Mouse (Mus musculus) adrenal gland, postnatal 25 days (tissue): ENCODE data around the gene Stmn1. TPM values are rescaled to one million over a fixed set of nuclear protein-coding genes. Genes with fewer than 3 reads are reported as not detected.

Experiments
- DNase-seq: peaks from one replicate; pipeline ENCODE4 v3.0.0; 2021; ENCODE audit warnings: mixed read lengths
- long read RNA-seq: library from polyadenylated mRNA; stranded (forward); transcript quantifications from one replicate; pipeline ENCODE4 v2.0.0, GENCODE M21; 2021
- total RNA-seq: library from RNA; stranded (reverse); gene quantifications from 2 replicates; pipeline ENCODE4 v1.2.3, GENCODE M21; 2021

The Stmn1 gene
- total RNA-seq = 75.6 and 87.4 TPM in 2 replicates
- long read RNA-seq, transcript Stmn1-201 (5 exons, 1,060 nt) = major isoform, 10 of 11 reads
- long read RNA-seq, partial matches to known transcripts = 0 of 11 reads
- long read RNA-seq, other reads (novel, unspliced or antisense) = 1 of 11 reads

DNA sequence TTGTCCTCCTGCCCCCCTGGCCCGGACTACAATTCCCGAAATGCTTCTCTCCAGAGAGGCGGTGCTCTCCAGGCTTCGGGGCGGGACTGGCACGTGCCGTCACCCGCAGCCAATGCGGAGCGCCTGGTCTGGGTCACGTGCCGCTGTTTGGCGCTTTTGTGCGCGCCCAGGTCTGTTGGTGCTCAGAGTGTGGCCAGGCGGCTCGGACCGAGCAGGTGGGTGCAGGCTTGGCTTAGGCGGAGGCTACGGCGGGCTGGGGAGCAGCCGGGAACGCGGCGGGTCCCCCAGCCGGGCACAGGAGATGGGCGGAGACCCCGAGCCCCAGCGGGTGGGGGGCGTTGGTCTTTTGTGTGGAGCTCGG is at the start of gene Stmn1:
Gene Stmn1 (plus strand): TSS at position 106 of the 361 bp plus-strand sequence.
- peak; percentile 95 for DNase-seq

DNA sequence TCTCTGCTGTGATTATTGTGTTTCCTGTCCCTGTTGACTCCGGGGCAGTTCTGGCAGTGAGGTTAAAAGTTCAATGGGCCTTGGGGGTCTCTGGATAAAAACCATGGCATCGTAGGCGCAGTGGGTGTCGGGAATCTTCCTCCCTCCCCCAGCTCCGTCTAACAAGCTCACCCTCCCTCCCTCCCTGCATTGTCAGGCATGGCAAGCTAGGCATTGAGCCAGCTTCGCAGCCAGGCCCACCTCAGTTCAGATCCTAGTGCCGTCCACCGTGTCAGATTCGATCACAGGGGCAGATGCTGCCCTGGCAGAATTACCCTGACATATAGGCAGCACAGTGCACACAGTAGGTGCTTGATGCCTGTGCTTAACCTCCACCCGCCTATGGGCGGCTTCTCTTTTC is 46.1 kb upstream of the Stmn1 start:
- no peak for DNase-seq

DNA sequence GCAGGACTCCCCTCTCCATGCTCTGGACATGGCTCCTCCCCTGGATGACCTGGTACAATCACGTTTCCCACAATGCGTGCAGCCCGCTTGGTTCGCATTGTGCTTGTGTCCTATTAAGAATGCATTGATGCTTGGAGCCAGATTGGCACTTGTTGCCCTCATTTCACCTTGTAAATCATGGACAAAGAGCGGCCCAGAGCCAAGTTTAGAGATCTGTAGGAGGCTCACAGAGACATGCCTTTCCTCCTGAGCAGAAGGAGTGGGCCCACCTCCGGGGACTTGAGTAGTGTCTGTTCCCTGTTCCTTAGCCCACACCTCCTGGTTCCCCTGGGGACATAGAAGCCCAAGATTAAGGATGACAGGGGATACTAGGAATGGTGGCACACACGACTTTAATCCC is 44.2 kb upstream of the Stmn1 start:
- no peak for DNase-seq

DNA sequence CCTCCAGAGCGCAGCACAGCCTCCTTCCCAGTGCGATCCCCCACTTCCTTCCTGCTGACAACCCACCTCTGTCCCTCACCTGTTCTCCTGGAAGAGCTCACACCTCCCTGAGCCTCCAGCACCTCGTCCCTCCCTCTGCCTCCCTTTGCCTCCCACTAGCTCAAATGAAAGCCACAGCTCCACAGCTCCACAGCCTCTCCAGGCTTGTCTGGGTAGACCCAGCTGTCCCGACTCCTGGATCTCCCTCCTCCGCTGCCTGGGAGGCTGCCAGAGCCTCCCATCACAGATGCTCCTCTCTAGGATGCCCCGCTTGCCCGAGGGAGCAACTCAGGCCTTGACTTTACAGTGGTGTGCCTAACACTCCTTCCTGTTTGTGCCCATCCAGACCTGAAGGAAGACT is 43.0 kb upstream of the Stmn1 start:
- DNase-seq = no peak

DNA sequence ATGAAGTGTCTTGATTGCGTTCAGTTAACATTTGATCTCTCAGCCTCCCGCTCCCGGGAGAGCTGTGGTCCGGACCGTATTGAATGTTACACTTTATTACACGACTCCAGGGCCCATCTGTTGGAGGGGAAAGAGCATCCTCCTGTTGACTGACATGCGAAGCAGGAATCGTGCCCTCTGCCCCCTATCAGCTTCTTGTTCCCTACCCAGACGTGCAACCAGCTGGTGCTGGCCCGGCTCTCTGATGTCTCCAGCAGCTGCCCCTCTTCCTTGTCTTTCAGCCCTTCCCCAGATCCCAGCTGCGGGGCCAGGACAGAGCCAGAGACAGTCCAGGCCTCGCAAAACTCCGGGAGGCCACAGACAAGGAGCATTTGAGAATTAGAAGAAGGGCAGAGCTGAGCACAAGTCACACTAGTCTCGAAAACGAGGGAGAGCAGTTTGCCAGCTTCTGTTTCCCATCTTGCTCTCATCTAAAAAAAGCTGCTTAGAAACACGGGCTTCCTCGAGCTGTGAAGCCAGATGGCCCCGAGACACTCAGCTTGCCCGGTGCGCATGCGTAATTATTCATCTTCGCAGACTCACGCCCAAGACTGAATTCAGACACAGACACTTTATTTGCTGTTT is 37.6 kb upstream of the Stmn1 start:
- DNase-seq = no peak

DNA sequence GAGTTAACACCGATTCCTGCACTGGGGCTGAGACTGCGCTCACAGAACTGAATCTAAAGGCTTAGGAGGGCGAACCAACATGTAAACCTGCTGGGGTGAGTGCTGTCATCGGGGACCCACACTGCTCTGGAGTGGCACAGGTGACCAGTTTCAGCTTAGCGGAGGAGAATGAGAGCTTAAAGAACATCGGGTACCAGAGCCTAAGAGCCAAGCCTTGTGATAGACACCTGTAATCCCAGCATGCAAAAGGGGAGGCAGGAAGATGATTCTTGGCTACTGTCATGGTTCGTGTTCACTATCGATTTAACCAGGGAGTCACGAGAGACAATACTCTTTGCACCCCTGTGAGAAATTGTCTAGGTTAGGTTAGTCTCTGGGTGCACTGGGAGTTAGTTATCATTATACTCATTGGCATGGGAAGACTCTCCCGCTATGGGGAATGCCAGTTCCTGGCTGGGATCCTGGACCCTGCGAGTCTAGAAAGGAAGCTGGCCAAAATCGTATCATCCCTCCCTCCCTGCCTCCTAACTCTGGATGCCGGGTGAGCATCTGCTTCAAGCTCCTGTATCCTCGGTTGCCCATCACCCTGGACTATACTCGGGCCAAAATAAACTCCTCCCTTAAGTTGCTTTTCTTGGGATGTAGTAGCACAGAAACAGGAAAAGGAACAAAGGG is 35.3 kb upstream of the Stmn1 start:
- no peak for DNase-seq

DNA sequence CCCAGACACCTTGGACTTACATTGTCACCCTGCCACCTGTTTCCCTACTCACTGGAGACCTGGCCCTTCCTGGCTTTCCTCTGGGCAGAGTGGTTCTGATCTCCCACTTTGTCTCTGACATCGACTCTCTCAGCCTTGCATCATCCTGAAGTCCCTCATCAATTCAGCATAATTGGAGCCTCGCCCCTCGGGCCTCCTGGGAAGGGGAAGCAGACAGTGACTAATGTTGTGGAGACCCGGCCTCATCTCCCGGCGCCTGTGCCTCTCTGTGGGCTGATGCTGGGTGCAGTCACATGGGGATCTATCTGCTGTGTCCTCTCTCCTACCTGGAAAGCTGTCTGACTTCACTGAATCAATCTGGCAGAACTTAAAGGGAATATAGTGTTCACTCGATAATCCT is 31.9 kb upstream of the Stmn1 start:
- no peak for DNase-seq

DNA sequence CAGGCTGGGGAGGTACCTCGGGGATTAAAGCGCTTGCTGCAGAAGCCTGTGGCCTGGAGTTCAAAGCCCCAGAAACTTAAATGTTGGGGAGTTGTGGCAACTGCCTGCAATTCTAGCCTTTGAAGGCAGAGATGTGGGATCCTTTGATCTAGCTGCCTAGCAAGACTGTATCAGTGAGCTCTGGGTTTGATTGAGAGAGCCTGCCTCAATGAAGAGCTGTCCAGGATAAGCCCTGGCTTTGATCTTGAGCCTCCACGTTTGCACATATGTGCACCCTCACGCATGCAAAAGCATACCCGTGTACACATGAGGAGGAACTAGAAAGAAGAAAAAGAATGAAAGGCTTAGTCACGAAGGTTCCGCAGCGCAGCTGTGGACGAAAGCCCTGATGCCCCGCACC is 31.5 kb upstream of the Stmn1 start:
- DNase-seq = no peak

DNA sequence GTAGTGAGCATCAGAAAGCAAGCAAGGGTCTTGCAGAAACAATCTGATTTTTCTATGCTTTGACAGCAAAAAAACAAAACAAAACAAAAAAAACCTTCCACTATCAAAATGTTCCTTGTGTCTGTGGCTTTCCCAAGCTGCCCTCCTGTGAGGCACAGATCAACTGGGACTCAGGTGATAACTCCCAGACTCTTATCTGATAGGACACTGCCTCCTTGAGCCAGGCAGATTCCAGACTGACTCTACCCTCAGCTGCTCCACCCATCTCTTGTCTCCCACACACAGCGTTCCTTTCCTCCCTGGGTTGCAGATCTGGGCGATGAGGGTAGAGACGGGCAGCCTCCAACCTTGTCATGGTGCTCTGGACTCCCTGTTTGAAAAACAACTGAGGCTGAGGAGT is 29.0 kb upstream of the Stmn1 start:
- no peak for DNase-seq

DNA sequence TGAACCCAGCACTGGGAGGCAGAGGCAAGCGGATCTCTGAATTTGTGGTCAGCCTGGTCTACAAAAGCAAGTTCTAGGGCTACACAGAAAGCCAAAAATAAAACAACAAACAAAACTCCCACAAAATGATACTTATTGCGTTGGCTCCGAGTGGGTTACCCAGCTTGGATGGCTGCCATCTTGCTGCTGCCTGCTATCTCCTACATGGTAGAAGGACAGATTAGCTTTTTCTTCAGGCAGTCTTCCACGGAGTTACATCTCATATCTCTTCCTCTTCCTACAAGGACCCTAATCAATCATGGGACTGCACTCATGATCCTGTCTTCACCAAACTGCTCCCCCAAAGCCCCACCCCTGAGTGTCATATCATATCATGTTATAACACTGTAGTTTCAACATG is 28.2 kb upstream of the Stmn1 start:
- DNase-seq = no peak

DNA sequence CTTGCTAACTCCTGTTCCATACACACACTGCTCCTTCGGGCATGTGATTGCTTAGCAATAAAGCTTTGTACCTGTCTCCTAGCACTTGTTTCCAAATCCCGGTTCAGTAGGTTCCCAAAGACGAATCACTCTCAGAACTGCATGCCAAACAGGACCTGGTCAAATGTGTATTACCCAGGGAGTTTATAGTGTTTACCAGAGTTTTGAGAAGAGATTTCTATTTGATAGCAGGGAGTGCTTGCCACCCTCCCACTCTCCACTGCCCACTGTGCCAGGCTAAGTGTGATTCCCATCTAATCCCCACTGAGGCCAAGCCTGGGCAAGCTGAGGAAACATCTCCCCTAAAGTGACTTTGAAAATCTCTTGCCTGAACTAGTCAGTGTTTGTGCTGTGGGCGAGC is 25.9 kb upstream of the Stmn1 start:
- no peak for DNase-seq

DNA sequence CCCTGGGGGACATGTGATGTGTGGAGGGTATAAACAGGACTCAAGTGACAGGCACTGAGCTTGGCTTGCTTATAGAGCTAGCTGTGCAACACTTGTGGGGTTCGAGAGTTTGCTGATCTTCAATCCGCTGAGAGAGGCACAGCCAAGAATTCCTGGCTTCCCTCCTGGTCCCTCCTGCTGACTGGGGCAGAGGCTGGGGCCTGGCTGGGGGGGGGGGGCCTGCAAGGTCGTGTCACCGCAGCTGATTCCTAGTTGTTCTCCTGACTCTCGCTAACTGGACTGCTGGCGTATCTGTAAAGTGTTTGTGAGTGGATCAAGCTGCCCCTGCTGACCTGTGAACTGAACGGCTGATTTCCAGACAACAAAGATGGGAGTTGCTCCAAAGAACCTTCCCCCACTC is 24.5 kb upstream of the Stmn1 start:
- no peak for DNase-seq

DNA sequence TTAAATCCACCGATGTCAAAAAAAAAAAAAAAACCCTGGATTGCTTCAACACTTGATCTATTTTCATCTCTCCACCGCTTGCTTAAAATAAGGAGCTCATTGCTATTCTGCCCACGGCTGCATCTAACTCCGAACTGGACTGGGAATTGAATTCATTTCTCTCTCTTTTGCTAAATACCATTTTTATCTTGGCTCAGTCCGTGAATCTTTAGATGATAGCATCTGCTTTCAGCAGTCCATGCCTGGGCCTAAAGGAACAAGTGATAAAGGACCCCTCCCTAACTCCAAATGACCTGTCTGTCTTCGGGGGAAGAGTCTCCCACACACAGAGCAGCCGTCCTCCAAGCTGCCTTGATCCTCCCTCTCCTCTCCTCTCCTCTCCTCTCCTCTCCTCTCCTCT is 23.2 kb upstream of the Stmn1 start:
- no peak for DNase-seq

DNA sequence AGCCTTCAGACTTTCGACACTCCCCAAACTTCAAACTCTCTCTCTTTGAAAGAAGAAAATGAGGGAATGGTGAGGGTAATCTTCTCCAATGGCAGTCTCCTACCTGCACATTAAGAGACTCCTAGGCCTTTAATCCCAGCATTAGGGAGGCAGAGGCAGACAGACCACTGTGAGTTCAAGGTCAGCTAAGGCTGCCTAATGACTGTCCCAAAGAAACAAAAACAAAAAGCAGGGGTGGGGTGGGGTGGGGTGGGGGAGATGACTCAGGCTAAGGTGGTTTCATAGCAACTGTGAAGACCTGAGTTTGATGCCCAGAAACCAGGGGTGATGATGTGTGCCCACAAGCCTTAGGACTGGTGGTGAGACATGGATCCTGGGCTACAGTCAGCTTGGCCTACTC is 22.6 kb upstream of the Stmn1 start:
- DNase-seq = no peak

DNA sequence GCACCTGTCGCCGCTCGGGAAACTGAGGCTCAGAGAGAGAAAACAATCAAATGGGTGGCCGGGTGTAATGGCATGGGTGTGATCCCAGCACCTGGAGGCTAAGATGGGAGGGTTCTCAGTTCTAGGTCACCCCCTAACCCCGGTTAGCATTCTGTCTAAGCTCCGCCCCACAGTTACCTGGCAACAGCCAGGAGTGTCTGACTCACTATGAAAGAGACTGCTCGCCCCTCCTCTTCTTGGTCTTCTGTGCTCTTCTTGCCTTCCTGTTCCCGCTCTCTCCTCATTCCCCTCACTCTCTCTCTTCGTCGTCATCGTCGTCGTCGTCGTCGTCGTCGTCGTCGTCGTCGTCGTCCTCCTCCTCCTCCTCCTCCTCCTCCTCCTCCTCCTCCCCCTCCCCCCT is 20.2 kb upstream of the Stmn1 start:
- no peak for DNase-seq

DNA sequence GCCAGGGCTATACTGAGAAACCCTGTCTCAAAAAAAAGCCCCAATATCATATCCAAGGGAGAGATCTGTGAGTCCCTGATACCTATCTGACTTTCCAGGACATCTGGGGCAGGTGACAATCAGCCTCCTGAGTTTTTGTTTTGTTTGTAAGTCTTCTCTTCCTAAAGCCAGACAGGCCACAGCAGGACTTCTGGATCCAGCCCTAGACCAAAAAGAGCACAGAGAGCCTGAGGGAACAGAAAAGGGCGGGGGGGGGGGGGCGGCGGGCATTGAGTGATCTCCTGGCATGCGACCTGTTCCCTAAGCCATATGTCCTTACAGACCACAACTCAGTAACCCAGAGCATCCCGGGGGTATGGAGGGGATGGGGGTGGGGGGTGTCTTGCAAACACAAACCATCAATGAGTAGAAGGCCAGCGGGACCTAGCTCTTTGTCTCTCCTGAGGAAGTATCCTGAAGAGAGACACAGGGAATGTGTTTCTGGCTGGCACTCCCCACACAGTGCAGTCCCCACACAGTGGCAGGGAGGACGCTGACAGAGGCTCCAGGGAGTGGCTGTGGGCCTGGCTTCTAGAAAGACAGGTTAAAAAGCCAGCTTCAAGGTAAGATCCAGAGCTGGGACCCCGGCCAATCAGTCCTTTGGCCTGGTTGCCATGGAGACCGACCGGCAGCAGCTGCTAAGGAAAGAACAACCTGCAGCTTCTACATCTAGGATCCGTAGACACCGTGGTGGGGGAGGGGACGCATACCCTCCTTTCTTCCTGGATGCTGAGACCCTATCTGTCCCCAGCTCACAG is 18.3 kb upstream of the Stmn1 start:
- DNase-seq = peak; percentile 15

DNA sequence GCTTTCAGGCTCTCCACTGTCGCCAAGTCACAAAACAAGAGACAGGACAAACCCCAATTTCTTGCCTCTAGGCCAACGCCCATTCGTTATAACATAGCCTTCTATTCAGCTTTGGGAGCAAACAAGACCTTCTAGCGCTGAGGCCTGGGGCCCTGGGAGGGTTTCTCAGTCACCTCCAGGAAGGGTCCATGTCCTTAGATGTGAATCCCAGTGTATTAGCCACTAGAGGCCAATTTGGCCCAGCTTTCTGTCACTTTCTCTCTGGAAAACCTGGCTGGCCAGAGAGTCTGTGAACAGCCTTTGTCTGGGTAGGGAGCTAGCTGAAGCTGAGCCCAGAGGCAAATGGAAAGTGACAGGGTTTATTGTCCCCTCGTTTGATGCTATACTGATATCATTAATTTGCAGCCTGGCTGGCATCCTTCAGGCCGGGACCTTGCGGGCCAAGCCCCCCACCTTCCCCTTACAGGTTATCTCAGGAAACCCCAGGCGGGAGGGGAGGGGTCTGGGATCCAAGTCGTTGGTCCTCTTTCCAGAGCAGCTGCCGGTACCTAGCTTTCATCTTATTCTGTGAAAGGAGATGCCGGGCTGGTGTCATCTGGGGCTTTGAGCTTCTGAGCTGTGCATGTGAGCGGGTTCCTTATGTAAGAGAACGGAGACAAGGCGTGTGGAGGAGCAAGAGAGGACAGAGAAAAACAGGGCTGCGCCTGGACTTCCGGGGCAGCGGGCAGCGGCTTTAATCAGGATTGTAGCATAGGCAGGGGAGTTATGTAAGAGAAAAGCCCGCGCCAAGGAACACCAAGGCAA is 17.5 kb upstream of the Stmn1 start:
- no peak for DNase-seq

DNA sequence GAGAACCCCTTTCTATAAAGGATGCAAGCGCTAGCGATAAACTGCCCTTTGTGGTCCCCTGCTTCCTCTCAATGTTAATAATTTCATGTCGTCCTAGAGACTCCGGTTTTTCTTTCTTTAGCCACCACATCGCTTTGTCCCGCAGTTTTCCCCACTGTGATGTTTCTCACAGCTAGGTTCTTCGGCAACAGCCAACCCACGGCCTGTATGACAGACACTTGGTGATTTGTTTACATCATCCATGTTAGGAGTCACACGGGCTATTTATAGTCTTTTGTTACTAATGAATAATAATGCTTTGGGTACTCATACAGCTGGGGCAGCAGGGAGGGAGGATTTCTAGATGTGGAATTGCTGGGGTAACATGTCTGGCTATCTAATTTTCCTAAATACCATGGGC is 16.6 kb upstream of the Stmn1 start:
- no peak for DNase-seq

DNA sequence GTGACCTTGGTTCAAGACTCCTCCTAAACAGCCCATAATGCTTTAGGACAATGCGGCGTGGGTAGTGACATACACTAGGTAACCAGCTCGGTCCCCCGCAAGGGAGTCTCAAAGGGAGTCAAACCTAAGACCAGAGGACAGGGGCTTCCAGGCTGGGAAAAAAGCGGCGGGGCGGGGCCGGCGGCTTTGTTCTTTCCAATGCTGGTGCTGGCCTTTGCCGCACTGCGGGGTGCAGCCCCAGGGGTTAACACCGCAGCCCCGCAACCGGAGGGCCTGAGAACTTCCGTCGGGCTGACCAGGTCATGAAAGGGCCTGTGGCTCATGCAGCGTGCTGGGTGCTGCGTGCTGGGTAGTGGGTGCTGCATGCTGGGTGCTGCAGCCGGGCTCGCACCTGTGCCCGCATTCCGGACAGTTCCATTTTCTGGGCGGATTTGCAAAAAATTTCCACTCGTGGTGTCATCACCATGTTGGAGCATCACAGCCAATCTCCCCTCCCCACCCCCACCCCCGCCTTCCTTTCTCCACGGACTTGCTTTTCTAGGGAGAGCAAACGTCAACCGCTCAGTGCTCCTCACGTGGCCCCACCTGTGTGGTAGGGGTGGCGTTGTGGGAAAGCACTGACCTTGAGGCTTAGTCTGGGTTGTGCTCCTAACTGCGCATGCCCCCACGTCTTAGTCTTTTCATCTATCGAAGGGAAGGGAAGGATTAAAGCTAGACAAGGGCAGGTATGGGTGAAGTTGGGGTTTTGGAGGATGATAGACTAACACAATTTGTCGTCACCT is 14.3 kb upstream of the Stmn1 start:
- DNase-seq = peak; percentile 38

DNA sequence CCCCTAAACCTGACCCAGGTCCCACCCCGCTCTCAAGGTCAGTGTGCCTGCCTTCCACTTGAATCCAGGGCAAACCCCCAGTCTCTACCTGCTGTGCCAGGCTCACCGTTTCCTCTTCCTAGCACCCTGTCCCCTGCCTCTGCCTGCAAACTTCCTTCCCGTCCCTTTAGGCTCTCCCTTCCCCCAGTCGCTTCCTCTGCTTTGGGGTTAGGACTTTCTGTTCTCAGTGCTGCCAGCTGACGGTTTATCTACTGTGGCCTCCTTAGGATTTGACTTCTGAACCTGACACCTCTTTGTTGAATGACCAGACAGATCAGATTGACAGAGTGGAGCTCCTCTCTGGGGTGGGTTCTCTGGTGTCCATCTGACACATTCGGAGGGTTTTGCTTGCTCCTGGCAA is 12.8 kb upstream of the Stmn1 start:
- DNase-seq = no peak

DNA sequence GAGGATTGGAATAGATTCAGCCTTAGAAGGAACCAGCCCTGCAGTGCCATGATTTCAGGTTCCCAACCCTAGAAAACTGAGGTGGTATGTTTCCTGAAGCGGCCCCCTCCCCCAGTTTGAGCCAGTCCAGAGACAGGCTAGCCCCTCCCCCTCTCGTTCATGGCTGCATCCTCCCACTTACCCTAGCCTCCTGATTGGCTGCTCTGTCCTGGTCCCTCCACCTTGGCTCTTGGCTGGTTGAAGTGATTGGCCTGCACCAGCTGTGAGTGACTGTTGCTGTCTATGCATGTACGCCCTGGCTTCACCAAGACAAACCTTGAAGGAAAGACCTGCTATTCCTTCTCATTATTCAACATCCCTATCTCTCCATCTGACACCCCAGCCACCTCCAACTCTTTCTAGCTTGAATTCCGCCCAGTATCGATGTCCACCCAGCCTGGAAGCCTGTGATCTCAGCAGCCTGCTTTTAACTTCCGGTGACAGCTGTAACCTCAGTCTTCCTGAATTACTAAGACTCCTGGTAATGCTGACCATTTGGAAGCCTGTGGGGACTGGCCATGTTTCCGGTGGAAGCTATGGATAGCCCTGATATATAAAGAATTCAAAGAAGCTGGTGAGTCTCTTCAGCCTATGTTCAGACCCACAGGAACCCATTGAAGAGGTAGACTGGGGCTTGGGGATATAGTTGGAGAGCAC is 10.8 kb upstream of the Stmn1 start:
- DNase-seq = no peak
